Mouse (Mus musculus) hindbrain, embryonic 14.5 days (tissue): ENCODE measurements at regions not wholly inside any gene's neighbourhood (a gene's known extent, or its start where the extent isn't known, plus 50 kb on each side); places are given as distances from the start of the nearest gene placed in this dataset. TPM values are rescaled to one million over a fixed set of nuclear protein-coding genes. Genes with fewer than 3 reads are reported as not detected.

Experiments
- ATAC-seq: fragments of 200-750 bp; cut with Nextera tagmentation; 2 replicates; pipeline ENCODE4 v1.8.0; 2017; ENCODE audit warnings: moderate number of reproducible peaks, mild to moderate bottlenecking, moderate TSS enrichment, moderate library complexity; ENCODE audit not compliant: low FRiP score
- DNase-seq: peaks from one replicate; pipeline ENCODE4 v3.0.0-alpha.2; 2015; ENCODE audit warnings: low spot score
- H3K27ac ChIP-seq: fragments of 300-500 bp; sonication (generic); 2 replicates; pipeline ENCODE4 v1.5.1; 2014; ENCODE audit warnings: mild to moderate bottlenecking, moderate library complexity
- H3K27me3 ChIP-seq: fragments of 300-500 bp; sonication (generic); 2 replicates; pipeline ENCODE4 v1.6.1; 2014; ENCODE audit warnings: mild to moderate bottlenecking, low read length, mixed read lengths; ENCODE audit not compliant: control insufficient read depth, insufficient read depth
- H3K36me3 ChIP-seq: fragments of 300-500 bp; sonication (generic); replicated peaks from 2 replicates; pipeline ENCODE4 v1.6.1; 2014; ENCODE audit not compliant: control insufficient read depth, insufficient read depth
- H3K4me1 ChIP-seq: fragments of 300-500 bp; sonication (generic); replicated peaks from 2 replicates; pipeline ENCODE4 v1.6.1; 2014; ENCODE audit warnings: antibody characterized with exemption, low read length, mixed read lengths; ENCODE audit not compliant: control insufficient read depth, insufficient read depth
- H3K4me2 ChIP-seq: fragments of 300-500 bp; sonication (generic); replicated peaks from 2 replicates; pipeline ENCODE4 v1.6.1; 2014; ENCODE audit warnings: mild to moderate bottlenecking, moderate library complexity
- H3K4me3 ChIP-seq: fragments of 300-500 bp; sonication (generic); replicated peaks from 2 replicates; pipeline ENCODE4 v1.5.1; 2014; ENCODE audit warnings: mild to moderate bottlenecking, low read length
- H3K9ac ChIP-seq: fragments of 300-500 bp; sonication (generic); 2 replicates; pipeline ENCODE4 v1.6.1; 2014
- H3K9me3 ChIP-seq: fragments of 300-500 bp; sonication (generic); 2 replicates; pipeline ENCODE4 v1.6.1; 2016; ENCODE audit warnings: low read length; ENCODE audit not compliant: control insufficient read depth
- WGBS: fragments of 180-500 bp; shearing (Covaris S2); extraction: QIAGEN DNeasy Blood & Tissue Kit; methylation state at CpG from one replicate; pipeline ENCODE4 v1.1.7; 2014; 5-methylcytosine and 5-hydroxymethylcytosine counted together
- microRNA-seq: library from miRNA; unstranded; fragments of <30 nt; microRNA quantifications from one replicate; pipeline ENCODE4, GENCODE M21; 2016

DNA sequence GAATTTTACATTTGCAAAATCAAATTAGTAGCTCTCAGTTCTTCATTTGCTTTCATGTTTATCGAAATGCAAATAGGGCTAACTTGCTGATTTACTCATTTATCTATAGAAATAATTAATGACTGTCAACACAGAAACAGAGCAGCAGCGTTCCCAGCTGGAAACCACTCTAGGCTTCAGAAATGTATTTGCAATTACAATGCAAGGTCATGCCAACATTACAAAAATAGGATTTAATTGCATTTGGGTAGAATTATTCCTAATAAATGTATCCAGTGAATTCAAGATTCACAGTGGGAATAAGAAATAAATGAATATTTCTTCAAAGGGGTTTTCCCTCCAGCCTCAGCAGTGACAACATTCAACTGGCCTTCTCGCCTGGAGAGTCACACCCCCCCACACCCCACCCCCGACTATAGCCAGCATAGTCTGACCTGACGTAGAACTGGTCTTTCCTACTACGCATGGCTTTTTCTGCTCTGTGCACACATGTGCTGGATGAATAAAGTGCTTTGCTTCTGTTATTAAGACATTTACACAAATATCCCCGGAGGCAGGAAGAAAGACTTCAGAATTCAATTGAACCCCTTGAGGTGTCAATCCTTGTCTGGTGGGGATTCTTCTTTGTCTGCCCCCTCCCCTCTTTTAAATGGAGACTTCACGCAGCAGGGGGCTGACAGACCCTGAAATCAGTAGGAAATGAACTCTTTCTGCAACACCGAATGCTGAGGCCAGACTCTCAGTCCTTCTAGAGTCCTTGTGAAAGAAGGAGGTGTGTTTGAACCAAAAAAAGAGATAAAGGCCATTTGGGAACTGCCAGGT, 1222.6 kb downstream of the A830018L16Rik start:
- ATAC-seq (peak; percentile 77; the same call in 1 of the 2 replicates), DNase-seq (no peak)
- peaks cover 12% of the 10 kb centered on the region; the same call in 1 of the 2 replicates for H3K4me1 ChIP-seq
- WGBS, result 10% methylated on average over 9 of the region's 9 CpGs
- no peak overlapping the region for H3K27ac ChIP-seq
- no peak overlapping the region for H3K4me3 ChIP-seq
- H3K36me3 ChIP-seq, result no peaks in the 10 kb centered on the region
- no peak overlapping the region for H3K9ac ChIP-seq
- H3K9me3 ChIP-seq, result no peaks in the 10 kb centered on the region
- H3K27me3 ChIP-seq, result peaks cover 6% of the 10 kb centered on the region; the same call in 1 of the 2 replicates
- 0 out of 2 replicates have a peak overlapping the region, but pooled peaks have one; percentile 27 for H3K4me2 ChIP-seq

DNA sequence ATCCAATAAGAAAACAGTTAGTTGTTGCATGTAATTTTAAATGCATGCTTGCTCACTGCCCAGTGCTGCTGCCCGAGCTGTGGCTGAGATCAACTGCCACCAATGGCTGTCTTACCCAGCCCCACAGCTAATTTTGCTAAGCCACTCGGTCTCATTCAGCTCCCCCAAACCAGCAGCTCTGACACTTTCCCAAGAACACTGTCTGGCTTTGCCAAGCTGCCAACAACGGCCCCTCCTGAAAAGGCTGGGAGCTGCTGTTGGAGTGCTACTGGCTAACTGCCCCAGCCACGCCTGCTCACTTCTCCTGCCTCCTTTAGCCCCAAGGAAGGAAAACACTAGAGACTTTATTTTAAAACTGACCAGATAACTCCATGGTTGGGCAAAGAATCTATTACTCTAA, 1227.1 kb downstream of the A830018L16Rik start:
- peak; percentile 39; the same call in 1 of the 2 replicates for ATAC-seq

More for the DNA sequence above, 1227.1 kb downstream of the A830018L16Rik start:
- H3K9ac ChIP-seq, result no peak overlapping the region
- H3K36me3 ChIP-seq, result no peaks in the 10 kb centered on the region
- peaks cover 12% of the 10 kb centered on the region; the same call in 1 of the 2 replicates for H3K4me1 ChIP-seq
- no peak overlapping the region for H3K27ac ChIP-seq
- H3K27me3 ChIP-seq, result peaks cover 6% of the 10 kb centered on the region; the same call in 1 of the 2 replicates
- no peak overlapping the region for H3K4me3 ChIP-seq
- 65% methylated on average over 4 of the region's 4 CpGs for WGBS
- H3K9me3 ChIP-seq, result no peaks in the 10 kb centered on the region
- H3K4me2 ChIP-seq, result no peak overlapping the region
- DNase-seq, result peak; percentile 43

Small RNA genes in the stretch of these regions (microRNA-seq; reads per million reads assigned to microRNA genes)
- not detected for gene Mir6341
